Comparison of ENCODE assay signal across 8 mouse cellular contexts in the genomic region with DNA sequence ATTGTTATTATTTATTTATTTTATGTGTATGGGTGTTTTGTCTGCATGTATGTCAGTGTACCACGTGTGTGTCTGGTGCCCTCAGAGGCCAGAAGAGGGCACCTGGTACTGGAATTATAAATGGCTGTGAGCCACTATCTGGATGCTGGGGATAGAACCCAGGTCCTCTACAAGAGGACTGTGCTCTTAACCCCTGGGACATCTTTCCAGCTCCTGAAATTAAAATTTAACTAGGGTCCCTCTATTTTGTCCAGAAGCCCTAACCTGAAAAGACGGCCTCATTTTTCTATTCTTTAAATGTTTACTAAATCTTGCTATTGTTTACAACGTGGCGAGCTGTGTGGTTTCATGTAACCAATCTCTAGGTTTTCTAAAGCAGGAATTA. TPM values are rescaled to one million over a fixed set of nuclear protein-coding genes. Genes with fewer than 3 reads are reported as not detected.
A peak's percentile ranks its signal among the peaks of the same experiment; 100 is the strongest.
DNase-seq lines count a peak whose midpoint lies in the region; ATAC-seq lines count a peak whose summit lies in the region.

No protein-coding gene starts in this region.

- H3K9ac ChIP-seq in lung, embryonic 15.5 days: no peak overlapping the region
- H3K9ac ChIP-seq in embryonic facial prominence, embryonic 11.5 days (replicated peaks; ENCODE audit: low read length): no peak overlapping the region
- H3K9ac ChIP-seq in intestine, embryonic 15.5 days: no peak overlapping the region

- no peaks in the 10 kb centered on the region for H3K9me3 ChIP-seq in lung, embryonic 15.5 days
- no peaks in the 10 kb centered on the region for H3K9me3 ChIP-seq in embryonic facial prominence, embryonic 11.5 days (replicated peaks; ENCODE audit: control insufficient read depth, low read length)
- no peaks in the 10 kb centered on the region for H3K9me3 ChIP-seq in intestine, embryonic 15.5 days
- H3K9me3 ChIP-seq in midbrain, embryonic 10.5 days (replicated peaks): no peaks in the 10 kb centered on the region

- no peak for ATAC-seq in lung, embryonic 15.5 days (ENCODE audit: borderline replicate concordance, extremely low read depth, low FRiP score, low TSS enrichment)
- ATAC-seq in embryonic facial prominence, embryonic 11.5 days (replicated peaks; ENCODE audit: insufficient number of reproducible peaks, low FRiP score, low TSS enrichment, low read depth): no peak
- ATAC-seq in intestine, embryonic 15.5 days: peak; percentile 40
- ATAC-seq in frontal cortex, adult (ENCODE audit: low TSS enrichment): no peak

- H3K4me2 ChIP-seq in lung, embryonic 15.5 days: peak overlapping the region; percentile 46
- no peak overlapping the region for H3K4me2 ChIP-seq in embryonic facial prominence, embryonic 11.5 days (ENCODE audit: low read depth, low read length)
- peak overlapping the region; percentile 85; the same call in 1 of the 2 replicates for H3K4me2 ChIP-seq in intestine, embryonic 15.5 days (replicated peaks)

- H3K27me3 ChIP-seq in lung, embryonic 15.5 days: peaks cover 39% of the 10 kb centered on the region
- H3K27me3 ChIP-seq in embryonic facial prominence, embryonic 11.5 days (ENCODE audit: control insufficient read depth, insufficient read depth, low read length): peaks cover 11% of the 10 kb centered on the region
- H3K27me3 ChIP-seq in intestine, embryonic 15.5 days (replicated peaks): peaks cover 18% of the 10 kb centered on the region
- H3K27me3 ChIP-seq in midbrain, embryonic 10.5 days (ENCODE audit: low read depth, poor library complexity, severe bottlenecking): peaks cover 44% of the 10 kb centered on the region

- peaks cover 17% of the 10 kb centered on the region for H3K36me3 ChIP-seq in lung, embryonic 15.5 days
- no peaks in the 10 kb centered on the region; the same call in 1 of the 2 replicates for H3K36me3 ChIP-seq in embryonic facial prominence, embryonic 11.5 days (replicated peaks; ENCODE audit: control insufficient read depth, insufficient read depth, low read depth, low read length)
- no peaks in the 10 kb centered on the region; the same call in 1 of the 2 replicates for H3K36me3 ChIP-seq in intestine, embryonic 15.5 days
- peaks cover 28% of the 10 kb centered on the region for H3K36me3 ChIP-seq in midbrain, embryonic 10.5 days

- peaks cover 28% of the 10 kb centered on the region for H3K4me1 ChIP-seq in lung, embryonic 15.5 days
- no peaks in the 10 kb centered on the region; the same call in 1 of the 2 replicates for H3K4me1 ChIP-seq in embryonic facial prominence, embryonic 11.5 days (ENCODE audit: control insufficient read depth, insufficient read depth, low read length)
- H3K4me1 ChIP-seq in intestine, embryonic 15.5 days (replicated peaks): peaks cover 23% of the 10 kb centered on the region
- peaks cover 46% of the 10 kb centered on the region for H3K4me1 ChIP-seq in midbrain, embryonic 10.5 days

- H3K27ac ChIP-seq in lung, embryonic 15.5 days: no peak overlapping the region
- H3K27ac ChIP-seq in embryonic facial prominence, embryonic 11.5 days (replicated peaks; ENCODE audit: low read depth, low read length): no peak overlapping the region
- H3K27ac ChIP-seq in intestine, embryonic 15.5 days: no peak overlapping the region
- peak overlapping the region; percentile 98; the same call in 1 of the 2 replicates for H3K27ac ChIP-seq in midbrain, embryonic 10.5 days (replicated peaks)

- no peak for DNase-seq in lung, postnatal 10 days
- no peak for DNase-seq in embryonic facial prominence, embryonic 11.5 days (ENCODE audit: low spot score)
- DNase-seq in midbrain, embryonic 10.5 days (ENCODE audit: low spot score): no peak
- DNase-seq in right cerebral cortex, postnatal 14 days: no peak
- no peak for DNase-seq in gastrocnemius, adult 8-10 months (ENCODE audit: low spot score in 2 of 2)

- 25% methylated on average over 4 of the region's 4 CpGs for WGBS in lung, embryonic 15.5 days
- WGBS in embryonic facial prominence, embryonic 11.5 days: 28% methylated on average over 4 of the region's 4 CpGs
- 24% methylated on average over 4 of the region's 4 CpGs for WGBS in intestine, embryonic 15.5 days
- WGBS in midbrain, embryonic 10.5 days: 27% methylated on average over 4 of the region's 4 CpGs

- peak overlapping the region; percentile 99 for H3K4me3 ChIP-seq in lung, embryonic 15.5 days
- H3K4me3 ChIP-seq in embryonic facial prominence, embryonic 11.5 days (ENCODE audit: low read depth, low read length): peak overlapping the region; percentile 77; the same call in 1 of the 2 replicates
- 0 out of 2 replicates have a peak overlapping the region, but pooled peaks have one; percentile 96 for H3K4me3 ChIP-seq in intestine, embryonic 15.5 days (replicated peaks)
- H3K4me3 ChIP-seq in midbrain, embryonic 10.5 days: peak overlapping the region; percentile 98

RNA-seq across cellular contexts. Expression of a gene that starts 0.4 kb away (rescaled TPM):
- polyA plus RNA-seq in lung, embryonic 15.5 days (2015; fragmentation: Nextera tagmentation; extraction: Ambion mirVana): 184 and 189 TPM in 2 replicates
- polyA plus RNA-seq in embryonic facial prominence, embryonic 11.5 days (2014; fragmentation: Nextera tagmentation; extraction: Ambion mirVana): 162 and 180 TPM in 2 replicates
- polyA plus RNA-seq in intestine, embryonic 15.5 days (2015; fragmentation: Nextera tagmentation; extraction: Ambion mirVana): 150 and 154 TPM in 2 replicates
- polyA plus RNA-seq in midbrain, embryonic 10.5 days (2016; fragmentation: Nextera tagmentation; extraction: Ambion mirVana): 212 and 239 TPM in 2 replicates
- total RNA-seq in gastrocnemius, adult 8-10 months (2022): 100 to 1,000 TPM in 2 of 4 experiments, 10 to 100 TPM in 2; 89.1 to 101 (median 99.3) TPM

RNA-seq across cellular contexts. Expression of a gene that starts 2.6 kb away (rescaled TPM):
- 0.70 and 1.3 TPM in 2 replicates for polyA plus RNA-seq in lung, embryonic 15.5 days (2015; fragmentation: Nextera tagmentation; extraction: Ambion mirVana)
- 10.4 and 12.2 TPM in 2 replicates for polyA plus RNA-seq in embryonic facial prominence, embryonic 11.5 days (2014; fragmentation: Nextera tagmentation; extraction: Ambion mirVana)
- polyA plus RNA-seq in intestine, embryonic 15.5 days (2015; fragmentation: Nextera tagmentation; extraction: Ambion mirVana): 5.9 and 6.4 TPM in 2 replicates
- 14.9 and 29.4 TPM in 2 replicates for polyA plus RNA-seq in midbrain, embryonic 10.5 days (2016; fragmentation: Nextera tagmentation; extraction: Ambion mirVana)
- under 1 TPM; 0.22 to 0.36 (median 0.29) TPM for total RNA-seq in gastrocnemius, adult 8-10 months (2022)

RNA-seq across cellular contexts. Expression of a gene that starts 23.1 kb away (rescaled TPM):
- 13.3 and 18.8 TPM in 2 replicates for polyA plus RNA-seq in lung, embryonic 15.5 days (2015; fragmentation: Nextera tagmentation; extraction: Ambion mirVana)
- polyA plus RNA-seq in embryonic facial prominence, embryonic 11.5 days (2014; fragmentation: Nextera tagmentation; extraction: Ambion mirVana): 9.8 and 11.6 TPM in 2 replicates
- 13.1 and 15.7 TPM in 2 replicates for polyA plus RNA-seq in intestine, embryonic 15.5 days (2015; fragmentation: Nextera tagmentation; extraction: Ambion mirVana)
- 11.9 and 13.0 TPM in 2 replicates for polyA plus RNA-seq in midbrain, embryonic 10.5 days (2016; fragmentation: Nextera tagmentation; extraction: Ambion mirVana)
- total RNA-seq in gastrocnemius, adult 8-10 months (2022): 10 to 100 TPM; 16.0 to 20.8 (median 17.4) TPM

RNA-seq across cellular contexts. Expression of a gene that starts 45.9 kb away (rescaled TPM):
- 104 and 108 TPM in 2 replicates for polyA plus RNA-seq in lung, embryonic 15.5 days (2015; fragmentation: Nextera tagmentation; extraction: Ambion mirVana)
- polyA plus RNA-seq in embryonic facial prominence, embryonic 11.5 days (2014; fragmentation: Nextera tagmentation; extraction: Ambion mirVana): 174 and 179 TPM in 2 replicates
- 113 and 129 TPM in 2 replicates for polyA plus RNA-seq in intestine, embryonic 15.5 days (2015; fragmentation: Nextera tagmentation; extraction: Ambion mirVana)
- 180 and 187 TPM in 2 replicates for polyA plus RNA-seq in midbrain, embryonic 10.5 days (2016; fragmentation: Nextera tagmentation; extraction: Ambion mirVana)
- 10 to 100 TPM; 59.2 to 76.6 (median 66.0) TPM for total RNA-seq in gastrocnemius, adult 8-10 months (2022)

RNA-seq across cellular contexts. Expression of a gene that starts 54.3 kb away (rescaled TPM):
- 24.4 and 27.2 TPM in 2 replicates for polyA plus RNA-seq in lung, embryonic 15.5 days (2015; fragmentation: Nextera tagmentation; extraction: Ambion mirVana)
- 14.7 and 17.8 TPM in 2 replicates for polyA plus RNA-seq in embryonic facial prominence, embryonic 11.5 days (2014; fragmentation: Nextera tagmentation; extraction: Ambion mirVana)
- 33.7 and 35.0 TPM in 2 replicates for polyA plus RNA-seq in intestine, embryonic 15.5 days (2015; fragmentation: Nextera tagmentation; extraction: Ambion mirVana)
- polyA plus RNA-seq in midbrain, embryonic 10.5 days (2016; fragmentation: Nextera tagmentation; extraction: Ambion mirVana): 16.5 and 18.1 TPM in 2 replicates
- total RNA-seq in gastrocnemius, adult 8-10 months (2022): 1 to 10 TPM; 7.6 to 8.8 (median 8.4) TPM
